Mouse (Mus musculus): ENCODE data around the gene 1700056E22Rik. TPM values are rescaled to one million over a fixed set of nuclear protein-coding genes. Genes with fewer than 3 reads are reported as not detected.

1700056E22Rik gene
- polyA plus RNA-seq, 2 experiments, result 0.27 to 0.51 TPM

- Histone ChIP-seq H3K27me3 (ENCODE audit: control insufficient read depth, insufficient read depth, low read length) (no peaks in the 10 kb centered on the region), H3K4me3 (ENCODE audit: insufficient read depth in 1 of 2, low read depth in 2 of 2, low read length in 2 of 2) (no peak overlapping the region), H3K4me2 (ENCODE audit: low read depth) (no peak overlapping the region), H3K27ac (no peak overlapping the region), H3K9ac (replicated peaks) (no peak overlapping the region), H3K36me3 (replicated peaks; ENCODE audit: control insufficient read depth, insufficient read depth, low read depth) (no peaks in the 10 kb centered on the region), H3K4me1 (replicated peaks; ENCODE audit: control insufficient read depth in 2 of 2, insufficient read depth in 2 of 2, low read length in 1 of 2) (no peaks in the 10 kb centered on the region), H3K9me3 (ENCODE audit: control insufficient read depth, low read length) (no peaks in the 10 kb centered on the region)
- ATAC-seq (ENCODE audit: insufficient read depth) (no peak), DNase-seq (ENCODE audit: low read depth in 3 of 3, low spot score in 3 of 3) (no peak)
- TF ChIP-seq CTCF (IDR thresholded peaks at IDR 0.05; ENCODE audit: low read depth) (no peak), EP300 (IDR thresholded peaks at IDR 0.05; ENCODE audit: low read depth) (no peak)
- WGBS (ENCODE audit: insufficient replicate concordance), result 79% methylated on average over 7 of the region's 7 CpGs
Observed at GRCm38 (mm10) chr1:183987711-183988245, 46.3 kb downstream of the 1700056E22Rik start.

Other genes starting within 250 kb of the 1700056E22Rik start
- 2.7 TPM in 2 replicates for gene Dusp10, start 21.0 kb downstream of the 1700056E22Rik start, polyA plus RNA-seq (2012; rRNA removed)
- gene Dusp10, start 21.0 kb downstream of the 1700056E22Rik start, polyA plus RNA-seq (2014; fragmentation: Nextera tagmentation; extraction: Ambion mirVana), result 2.0 TPM in 2 replicates